Mouse (Mus musculus) embryo, embryonic 11 days (tissue): ENCODE measurements around the gene Anpep.

Source experiments
- DNase-seq: peaks from one replicate; pipeline ENCODE4 v3.0.0-alpha.2; 2015

The Anpep gene

DNA sequence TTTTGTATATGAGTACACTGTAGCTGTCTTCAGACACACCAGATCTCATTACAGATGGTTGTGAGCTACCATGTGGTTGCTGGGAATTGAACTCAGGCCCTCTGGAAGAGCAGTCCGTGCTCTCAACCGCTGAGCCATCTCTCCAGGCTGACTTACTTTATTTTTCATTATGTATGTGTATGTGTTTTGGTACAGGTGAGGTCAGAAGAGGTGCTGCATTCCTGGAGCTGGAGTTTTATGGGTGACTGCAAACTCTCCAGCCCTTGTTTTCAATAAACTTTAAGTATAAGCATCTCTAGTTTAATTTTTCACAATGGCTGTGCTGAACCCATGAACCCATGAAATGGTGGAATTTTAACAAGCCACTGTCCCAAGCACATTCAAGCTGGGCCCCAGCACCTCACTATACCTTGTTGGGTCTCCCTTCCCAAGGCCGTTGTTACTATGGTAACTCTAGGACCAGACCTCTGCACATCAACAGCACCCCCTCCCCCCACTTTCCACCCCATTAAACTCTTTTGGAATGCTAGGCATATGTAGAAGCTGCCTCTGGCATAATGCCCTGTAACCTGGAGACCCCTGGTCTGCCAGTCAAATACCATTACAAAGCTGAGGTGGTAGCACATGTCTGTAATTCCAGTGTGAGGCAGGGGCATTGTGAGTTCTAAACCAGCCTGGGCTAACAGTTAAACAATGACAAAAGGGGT is 5.6 kb upstream of the Anpep start:
- peak; percentile 35 for DNase-seq

DNA sequence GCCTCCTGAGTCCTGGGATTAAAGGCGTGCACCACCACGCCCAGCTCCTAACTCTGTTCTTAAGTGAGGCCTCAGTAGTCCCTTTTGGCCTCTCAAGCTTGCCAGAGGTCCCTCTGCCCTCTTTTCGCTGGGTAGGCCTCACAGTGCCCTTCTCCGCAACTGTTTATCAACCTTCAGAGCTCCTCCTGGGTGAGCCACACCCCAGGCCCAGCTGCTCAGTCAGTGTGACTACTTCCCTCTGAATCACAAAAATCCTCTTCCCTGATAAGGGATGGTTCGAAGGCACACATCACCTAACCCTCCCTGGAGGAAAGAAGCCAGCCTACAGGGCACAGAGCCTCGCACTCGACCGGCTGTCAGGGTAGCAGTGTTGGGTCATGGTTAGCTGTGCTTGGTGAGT is 935 bp upstream of the Anpep start:
- no peak for DNase-seq

DNA sequence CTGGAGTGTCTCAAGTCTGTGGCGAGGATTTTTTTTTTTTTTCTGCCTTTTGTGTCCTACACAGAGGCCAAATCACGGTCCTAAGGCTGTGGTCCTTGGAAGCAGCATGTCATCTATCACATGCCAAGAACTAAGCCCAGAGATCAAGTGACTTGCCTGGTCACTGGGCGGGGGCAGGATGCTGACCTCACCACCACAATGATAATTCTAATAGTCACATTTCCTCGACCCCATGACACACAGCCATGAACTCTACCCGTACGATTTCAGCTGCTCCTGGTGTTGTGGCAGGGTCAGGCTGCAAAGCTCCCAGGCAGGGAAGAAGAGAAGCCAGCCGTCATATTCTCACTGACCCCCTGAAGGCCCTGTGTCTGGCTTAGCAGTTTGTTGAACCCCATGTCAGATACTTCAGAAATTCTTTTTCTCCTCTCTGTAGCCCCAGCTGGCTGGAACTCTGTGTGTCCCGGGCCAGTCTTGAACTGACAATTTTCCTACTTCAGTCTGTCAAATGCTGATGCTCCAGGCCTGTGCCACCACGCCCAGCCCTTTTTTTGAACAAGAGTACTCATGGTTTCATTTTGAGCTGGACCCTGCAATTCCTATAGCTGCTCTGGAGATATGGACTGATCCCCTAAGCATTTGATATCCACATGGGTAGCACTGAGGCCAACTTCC is 1.8 kb downstream of the Anpep start:
- DNase-seq: no peak

DNA sequence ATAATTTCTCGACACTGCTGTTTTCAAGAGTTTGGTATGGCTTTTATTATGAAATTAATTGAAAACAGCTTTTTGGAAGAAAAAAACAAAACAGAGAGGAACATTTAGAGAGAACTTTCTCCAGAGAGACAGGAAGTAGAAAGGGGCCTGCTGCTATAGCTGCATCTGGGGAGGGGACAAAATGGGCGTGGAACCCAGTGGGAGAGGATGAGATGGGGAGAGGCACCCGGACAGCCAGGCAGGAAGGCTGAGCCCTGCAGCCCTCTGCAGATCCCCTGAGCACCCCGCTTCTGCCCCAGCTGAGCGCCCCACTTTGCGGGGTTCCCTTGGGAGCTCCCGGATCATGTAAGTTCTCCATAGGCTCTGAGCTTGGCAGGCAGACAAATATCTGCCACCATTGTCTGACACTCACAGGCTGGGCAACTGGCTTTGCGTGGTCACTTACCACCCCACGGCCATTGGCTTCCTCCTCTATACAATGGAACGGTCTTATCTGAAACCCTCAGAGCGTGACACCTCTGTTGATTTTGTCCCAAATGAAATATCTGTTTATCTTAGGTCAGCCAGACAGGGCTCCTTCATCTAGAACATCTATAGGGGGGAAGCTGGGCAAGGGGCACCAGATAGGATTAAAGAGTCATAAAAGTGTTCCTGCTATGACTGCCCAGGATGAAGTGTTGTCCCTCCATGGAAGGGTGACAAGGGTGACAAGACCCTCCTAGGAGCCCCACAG is 2.5 kb downstream of the Anpep start:
- DNase-seq: no peak

DNA sequence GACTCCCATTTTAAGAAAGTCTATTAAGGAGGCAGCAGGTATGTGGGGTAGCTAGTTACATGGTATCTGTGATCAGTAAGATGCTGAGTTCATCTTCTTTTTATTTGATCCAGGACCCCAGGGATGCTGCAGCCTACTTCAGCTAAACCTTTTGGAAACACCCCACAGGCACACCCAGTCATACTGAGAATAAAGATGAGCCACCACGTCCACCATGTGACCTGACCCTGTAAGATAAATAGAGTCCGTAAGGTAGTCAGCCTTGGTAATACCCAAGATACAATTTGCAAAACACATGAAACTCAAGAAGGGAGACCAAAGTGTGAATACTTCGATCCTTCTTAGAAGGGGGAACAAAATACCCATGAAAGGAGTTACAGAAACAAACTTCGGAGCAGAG is 4.6 kb downstream of the Anpep start:
- no peak for DNase-seq

DNA sequence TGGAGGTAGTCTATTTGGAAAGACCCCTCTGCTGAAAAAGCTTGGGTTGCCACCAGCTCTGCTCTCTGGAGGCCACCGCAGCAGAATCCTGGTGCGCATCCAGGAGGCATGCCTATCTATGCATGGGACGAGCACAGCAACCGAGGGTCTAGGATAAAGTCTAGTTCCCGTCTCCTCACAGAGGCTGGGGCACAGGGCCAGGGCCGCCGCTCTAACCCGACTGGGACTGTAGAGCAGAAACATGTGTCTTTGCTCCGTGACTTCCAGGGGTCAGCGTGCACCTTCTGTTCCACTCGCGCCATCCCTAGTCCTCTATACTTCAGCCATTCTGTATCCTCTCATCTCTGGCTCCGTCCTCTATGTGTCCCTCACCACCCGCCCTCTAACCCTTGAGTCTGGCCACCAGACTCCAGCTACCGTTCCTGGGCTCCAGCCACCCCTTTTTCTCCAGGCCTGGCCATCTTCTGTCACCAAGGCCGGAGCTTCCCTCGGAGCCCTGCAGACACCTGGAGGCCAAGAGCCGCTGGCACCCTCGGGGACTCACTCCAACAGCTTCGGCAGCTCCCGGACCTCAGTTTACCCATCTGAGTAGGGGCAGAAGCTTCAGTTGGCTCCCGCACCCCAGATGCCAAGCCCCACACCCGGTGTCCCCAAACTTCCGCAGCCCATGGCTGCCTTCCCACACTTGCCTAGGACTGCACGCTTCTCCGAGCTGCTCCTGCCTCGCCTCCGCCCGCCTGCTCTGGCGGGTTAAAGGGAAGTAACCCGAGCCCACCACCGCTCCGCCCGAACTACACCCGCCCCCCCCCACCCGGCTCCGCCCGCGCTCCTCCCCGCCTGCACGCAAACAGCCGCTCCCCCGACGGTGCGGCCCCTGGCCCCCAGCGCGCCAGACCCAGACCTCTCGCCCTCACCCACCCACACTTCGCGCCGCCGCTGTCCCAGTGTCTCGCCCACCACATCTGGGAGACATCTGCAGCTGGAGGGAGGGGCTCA is 13.1 kb downstream of the Anpep start:
- DNase-seq: peak; percentile 86

DNA sequence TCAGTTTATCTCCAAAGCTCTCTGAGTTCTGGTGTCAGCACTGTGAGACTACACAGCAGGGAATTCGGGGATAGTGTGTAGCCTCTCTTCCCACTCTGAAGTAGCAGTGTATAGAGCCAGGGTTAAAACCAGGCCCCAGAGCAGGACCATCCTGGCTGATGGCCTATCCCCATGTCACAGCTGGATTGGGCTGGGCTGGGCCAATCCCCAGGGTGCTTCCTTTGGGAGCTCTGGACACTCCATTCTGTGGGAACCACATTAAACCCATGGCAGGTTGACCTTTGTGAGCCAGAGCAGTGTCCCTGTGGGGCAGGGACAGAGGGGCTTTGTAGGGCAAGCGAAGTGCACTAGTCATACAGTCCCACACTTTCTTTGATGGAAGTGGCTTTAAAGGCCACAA is 14.5 kb downstream of the Anpep start:
- DNase-seq: no peak

DNA sequence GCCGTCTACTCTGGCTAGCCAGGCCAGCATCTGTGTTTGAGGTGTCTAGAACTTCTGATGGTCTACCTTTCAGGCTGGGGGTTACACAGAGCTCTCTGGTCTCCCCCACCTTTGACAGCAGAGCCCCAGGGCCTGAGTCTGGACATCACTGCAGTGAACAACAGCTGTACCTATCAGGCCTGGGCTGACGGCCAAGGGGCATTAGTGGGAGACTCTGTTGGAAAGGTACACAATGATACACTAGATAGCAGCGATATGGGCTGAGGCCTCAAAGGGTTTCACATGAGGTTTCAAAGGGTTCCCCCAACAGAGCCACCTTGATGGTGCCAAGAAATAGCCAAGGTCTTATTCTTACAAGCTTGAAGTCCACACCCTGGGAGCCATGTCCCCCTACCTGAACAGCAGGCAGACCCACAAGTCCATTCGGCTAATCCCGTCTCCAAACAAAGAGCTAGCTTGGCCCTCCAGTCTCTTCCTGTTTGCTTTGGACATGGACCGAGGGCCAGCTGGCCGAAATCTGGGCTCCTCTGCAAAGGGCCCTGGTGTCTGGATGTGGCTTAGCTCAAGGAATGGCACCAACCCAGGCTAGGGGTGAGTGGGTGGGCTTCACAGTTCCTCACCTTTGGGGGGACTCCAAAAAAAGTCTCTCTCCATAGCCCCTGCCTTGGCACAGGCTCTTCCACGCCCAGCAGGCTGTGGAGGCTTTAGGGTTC is 16.6 kb downstream of the Anpep start:
- no peak for DNase-seq

DNA sequence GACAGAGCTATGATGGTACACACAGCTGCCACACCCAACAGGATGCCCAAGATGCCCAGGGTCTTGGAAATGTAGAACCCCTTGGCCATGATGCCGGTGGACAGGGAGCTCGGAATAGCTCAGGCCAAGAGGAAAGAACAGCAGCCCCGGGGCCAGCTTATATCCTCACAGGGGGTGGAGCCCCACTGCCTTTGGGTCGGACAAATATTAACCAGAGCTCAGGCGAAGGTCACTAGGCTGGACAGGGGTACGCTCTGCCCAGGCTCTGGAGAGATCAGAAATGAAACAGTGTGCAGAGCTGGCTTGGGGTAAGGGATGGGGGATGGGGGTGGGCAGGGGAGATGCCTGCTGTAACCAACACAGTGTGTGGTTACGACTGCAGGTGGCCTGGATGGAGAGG is 18.7 kb downstream of the Anpep start:
- no peak for DNase-seq

DNA sequence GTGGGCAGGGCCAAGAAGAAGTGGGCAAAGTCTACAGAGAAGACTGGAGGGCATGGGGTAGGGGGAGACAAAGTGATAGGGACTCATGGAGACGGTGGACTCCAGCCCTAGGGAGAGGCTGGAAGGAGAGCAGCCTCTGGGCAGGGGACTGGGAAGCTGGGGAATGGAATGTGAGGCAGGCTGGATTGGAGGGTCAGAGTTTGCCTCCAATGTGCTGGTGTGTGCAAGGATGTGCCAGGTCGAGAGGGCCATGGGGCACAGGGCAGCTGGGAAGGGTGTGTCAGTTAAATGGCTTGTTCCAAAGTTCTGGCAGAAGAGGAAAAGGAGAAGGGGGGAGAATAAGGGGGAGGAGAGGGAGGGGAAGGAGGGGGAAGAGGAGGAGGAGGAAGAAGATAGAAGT is 23.6 kb downstream of the Anpep start:
- no peak for DNase-seq

DNA sequence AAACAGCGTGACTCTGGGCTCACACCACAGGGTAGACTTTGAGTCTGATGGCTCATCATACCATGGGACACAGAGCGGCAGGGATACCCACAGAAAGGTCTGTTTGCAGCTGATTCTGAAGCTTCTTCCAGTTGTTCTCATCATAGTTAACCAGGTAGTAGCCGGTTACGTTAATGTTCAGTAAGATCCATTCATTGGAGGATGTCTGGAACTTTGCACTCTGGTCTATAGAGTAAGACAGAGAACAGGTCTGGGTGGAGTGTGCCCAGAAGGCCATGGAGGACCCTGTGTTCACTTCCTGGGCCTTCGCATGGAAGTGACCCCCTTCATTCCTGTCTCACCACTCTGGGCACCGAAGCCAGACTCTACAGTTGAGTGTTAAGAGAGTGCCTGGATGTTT is 25.7 kb downstream of the Anpep start:
- DNase-seq: no peak

DNA sequence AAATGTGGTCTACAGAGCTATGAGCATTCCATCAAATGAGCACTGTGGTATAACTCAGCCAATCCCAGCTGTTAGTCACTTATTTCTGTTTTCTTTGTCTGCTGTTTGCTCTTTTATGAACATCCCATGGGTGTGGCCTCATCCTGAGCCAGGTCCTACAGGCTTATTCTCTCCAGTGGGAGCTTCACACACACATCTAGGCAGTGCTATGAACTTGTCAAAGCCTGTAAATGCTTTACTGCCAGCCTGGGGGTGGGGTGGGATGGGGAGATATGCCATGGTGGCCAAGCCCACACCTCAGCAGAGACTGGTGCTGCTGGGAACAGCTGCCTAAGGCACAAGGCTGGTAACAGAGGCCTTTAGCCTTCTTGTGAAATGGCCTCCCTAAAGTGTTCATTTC is 27.9 kb downstream of the Anpep start:
- DNase-seq: no peak

DNA sequence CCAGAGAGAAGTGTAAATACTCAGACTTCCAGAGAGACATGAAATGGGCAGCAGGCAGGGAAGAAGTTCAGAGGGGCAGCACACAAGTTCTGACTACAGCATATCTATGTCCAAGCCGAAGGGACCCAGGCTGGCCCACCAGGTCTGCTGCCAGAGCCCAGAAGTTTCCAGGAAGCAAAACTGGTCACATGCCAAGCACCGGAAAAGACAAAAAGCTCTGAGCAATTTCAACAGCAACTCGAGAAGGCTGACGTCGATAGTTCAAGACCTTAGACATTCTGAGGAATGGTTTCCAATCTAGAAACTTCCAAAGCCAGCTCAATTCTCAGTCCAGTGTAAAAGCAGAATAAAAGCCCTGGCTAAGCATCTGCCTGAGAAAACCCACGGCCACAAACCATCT is 29.3 kb downstream of the Anpep start:
- DNase-seq: no peak

DNA sequence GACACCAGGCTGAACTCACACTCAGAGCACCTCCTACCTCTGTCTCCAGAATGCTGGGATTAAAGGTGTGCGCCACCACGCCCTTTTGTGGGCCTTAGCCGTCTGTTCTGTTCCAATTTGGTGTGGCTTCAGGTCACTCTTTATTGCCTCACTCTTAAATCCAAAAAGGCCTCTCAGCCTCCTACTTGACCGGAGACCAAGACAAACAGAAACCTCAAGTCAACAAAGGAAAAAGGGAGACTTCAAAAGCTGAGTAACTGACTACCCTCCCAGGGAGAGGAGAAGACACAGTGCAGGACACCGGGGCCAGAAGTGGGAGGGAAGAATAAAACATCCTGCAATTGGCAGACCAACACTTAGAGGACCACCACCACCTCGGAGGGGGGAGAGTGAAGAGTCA is 29.7 kb downstream of the Anpep start:
- no peak for DNase-seq

DNA sequence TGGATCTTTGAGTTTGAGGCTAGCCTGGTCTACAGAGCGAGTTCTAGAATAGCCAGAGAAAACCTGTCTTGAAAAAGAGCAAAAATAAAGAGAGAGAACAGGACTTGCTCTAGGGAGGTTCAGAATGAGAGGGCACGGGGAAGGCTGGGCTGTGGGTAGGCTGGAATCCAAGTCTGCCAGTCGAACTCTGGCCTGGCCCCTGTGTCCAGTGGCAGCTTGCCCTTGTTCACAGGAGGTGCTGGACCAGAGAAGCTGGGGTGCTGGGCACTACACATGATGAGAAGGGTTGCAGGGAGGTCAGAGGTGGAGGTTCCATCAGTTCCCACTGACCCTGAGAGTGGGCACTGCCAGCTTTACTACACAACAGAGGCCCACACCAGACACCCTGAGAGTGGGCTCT is 32.5 kb downstream of the Anpep start:
- DNase-seq: no peak

DNA sequence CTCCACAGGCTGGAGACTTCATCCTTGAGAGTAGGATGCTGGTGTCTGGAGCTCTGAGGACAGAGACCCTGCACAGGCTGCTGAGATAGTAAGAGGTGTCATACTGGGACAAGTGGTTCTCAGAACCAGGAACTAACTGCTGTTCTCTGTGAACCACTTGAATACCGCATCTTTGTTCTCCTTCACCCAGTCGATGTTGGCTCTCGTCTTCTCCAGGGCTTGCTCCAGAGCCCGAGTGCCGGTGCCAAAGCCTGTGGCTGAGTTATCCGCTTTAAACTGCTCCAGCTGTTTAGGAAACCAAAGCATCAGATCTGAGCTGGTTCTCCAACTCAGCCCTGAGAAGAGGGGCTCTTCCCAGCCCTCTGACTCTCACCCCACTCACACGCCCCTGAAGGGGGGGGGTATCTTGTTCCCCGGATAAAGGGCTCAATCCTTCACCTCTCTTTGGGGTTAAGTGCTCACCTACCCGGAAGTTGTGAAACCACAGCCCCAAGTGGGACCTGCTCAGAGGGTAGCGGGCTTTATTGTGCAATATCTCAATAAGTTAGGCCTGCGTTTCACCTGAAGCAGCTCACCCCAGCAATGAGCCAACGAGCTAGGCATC is 38.7 kb downstream of the Anpep start:
- no peak for DNase-seq

DNA sequence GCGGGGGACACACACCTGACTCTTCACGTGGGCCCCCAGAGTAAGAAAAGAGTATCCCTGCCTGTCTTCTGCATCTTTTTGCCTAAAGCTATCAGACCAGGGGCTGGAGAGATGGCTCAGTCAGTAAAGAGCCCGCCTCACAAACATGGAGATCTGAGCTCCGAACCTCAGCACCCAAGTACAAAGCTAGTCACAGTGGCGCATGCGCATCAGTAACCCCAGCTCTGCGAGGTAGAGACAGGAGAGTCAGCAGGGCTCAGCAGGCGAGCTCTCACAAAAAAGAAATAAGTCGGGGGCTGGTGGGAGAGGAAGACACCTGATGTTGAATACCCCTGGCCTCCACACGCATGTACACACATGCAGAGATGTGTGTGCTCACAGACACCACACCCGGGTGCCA is 40.9 kb downstream of the Anpep start:
- DNase-seq: no peak

DNA sequence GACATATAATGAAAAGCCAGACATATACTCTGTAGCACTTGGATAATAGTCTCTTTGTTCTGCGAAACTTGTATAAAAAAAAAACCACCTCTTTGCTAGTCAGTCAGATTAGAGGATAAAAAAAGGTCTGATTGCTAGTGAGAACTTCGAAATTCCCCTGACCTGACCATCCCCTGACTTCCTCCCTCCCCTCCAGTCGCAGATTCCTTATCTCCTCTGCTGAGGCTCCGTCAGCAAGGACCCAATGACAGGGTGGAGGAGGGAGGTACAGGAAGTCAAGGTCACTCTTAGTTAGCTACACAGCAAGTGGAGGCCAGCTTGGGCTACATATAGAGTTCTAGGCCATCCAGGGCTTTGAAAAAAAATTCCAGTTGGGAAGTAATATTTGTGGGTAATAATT is 41.3 kb downstream of the Anpep start:
- no peak for DNase-seq

DNA sequence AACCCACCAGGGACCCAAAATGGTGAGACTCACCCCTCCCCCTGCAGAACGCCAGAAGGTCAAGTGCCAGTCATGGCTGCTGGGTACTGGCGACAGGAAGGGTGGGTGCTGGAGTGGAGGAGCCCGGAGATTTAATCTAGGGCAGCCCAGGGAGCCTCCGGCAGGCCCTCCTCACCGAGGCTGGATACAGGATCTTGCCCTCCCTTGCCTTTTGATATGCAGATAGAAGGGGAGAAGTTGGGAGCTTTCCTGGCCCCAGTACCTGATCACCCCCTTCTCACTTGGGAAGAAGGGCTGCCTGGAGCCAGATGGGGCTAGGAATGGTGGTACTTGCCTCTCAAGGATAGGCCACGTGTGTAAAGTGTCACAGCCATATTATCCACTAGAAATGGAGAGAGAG is 42.5 kb downstream of the Anpep start:
- no peak for DNase-seq

DNA sequence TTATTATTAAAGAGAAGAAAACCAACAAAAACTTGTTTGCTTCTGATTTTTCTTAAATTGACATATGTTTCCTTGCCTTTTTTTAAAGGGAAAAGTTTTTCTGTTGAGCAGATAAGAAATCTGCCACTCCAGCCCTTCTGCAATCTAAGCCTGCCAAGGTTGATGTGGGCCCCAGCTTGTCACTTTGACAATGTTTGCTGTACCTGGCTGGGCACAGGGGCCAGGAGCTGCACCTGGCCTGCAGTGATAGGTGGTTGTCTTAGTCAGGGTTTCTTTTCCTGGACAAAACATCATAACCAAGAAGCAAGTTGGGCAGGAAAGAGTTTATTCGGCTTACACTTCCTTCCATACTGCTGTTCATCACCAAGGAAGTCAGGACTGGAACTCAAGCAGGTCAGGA is 47.5 kb downstream of the Anpep start:
- DNase-seq: no peak

DNA sequence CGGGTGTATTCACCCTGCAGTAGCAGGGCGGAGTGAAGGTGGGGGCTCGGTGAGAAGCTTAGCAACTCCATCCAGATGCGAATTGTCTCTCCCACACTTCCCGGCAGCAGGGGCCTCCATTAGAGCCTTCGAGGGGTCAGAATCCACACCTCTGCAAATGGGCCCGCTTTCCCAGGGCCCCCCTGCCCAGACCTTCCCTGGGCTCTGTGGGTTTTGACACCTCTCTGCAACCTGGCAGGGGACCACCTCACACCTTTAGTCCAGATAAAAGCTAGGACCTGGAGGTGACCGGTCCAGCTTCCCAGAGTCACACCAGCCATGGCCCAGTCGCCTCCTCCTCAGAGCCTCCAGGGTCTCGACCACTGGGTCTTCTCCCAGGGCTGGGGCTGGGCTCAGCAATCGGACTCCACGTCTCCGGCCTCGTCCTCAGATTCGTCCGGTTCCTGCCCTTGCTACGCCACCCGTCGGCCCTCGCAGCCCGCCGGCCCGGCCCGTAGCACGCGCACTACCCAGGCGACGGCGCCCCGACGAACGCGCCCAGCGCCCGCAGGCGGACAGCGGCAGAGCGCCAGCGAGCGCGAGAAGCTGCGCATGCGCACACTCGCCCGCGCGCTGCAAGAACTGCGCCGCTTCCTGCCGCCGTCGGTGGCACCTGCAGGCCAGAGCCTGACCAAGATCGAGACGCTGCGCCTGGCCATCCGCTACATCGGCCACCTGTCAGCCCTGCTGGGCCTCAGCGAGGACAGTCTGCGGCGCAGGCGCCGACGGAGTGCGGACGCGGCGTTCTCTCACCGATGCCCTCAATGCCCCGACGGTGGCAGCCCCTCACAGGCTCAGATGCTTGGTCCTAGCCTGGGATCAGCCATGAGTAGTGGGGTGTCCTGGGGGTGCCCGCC is 50.0 kb downstream of the Anpep start, which contains the start of gene Mesp2:
Gene Mesp2, plus strand, starts transcription at position 117 of the 896 bp plus-strand sequence.
- peak; percentile 93 for DNase-seq
